Mouse (Mus musculus) lung, postnatal 14 days (tissue): ENCODE data around the gene Msx2.

Experiments used
- DNase-seq: peaks from one replicate; pipeline ENCODE4 v3.0.0; 2021

The Msx2 gene

DNA sequence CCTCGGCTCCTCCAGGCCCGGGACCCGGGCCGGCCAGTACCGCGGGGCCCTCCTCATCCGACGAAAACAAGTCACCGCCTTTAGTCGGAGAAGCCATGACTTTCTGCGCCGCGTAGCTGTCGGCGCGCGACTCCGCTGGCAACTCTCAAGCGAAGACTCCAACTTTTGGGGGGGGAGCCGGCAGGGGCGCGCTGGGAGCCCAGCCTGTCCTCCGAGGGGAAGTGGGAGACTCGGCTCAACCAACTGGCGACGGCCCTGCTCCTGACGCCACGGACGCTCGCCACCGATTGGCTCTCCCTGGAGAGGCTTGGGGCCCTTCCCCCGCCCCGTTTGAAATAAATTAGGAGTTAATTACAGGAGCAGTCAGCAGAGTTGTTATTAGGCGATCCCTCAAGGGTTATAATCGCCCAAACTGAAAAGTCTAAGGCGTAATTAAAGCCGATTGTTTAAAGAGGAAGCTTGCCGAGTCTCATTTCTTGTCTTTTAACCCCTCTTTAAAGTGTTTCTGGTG, at the start of gene Msx2:
TSS of gene Msx2 (minus strand) at position 461 of the 511 bp plus-strand sequence.
- DNase-seq: peak; percentile 56

DNA sequence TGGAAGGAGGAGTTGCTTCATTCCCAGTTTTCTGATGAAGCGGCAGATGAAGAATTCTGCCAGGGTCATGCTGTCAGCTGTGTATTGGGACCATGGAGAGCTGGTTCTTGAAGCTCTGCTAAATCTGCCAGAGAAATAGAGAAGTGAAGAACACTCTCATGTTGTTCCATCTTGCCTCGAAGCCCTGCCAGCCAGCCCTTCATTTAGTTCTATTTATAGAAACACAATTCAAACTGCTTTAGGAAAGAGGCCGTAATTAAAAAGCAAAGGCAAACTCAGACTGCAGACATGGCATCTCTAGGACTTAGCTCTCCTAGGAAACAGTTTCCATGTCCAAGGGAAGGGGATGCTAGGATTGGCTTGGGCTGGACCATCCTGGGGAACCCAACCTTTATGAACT, 48.6 kb upstream of the Msx2 start:
- DNase-seq: no peak

DNA sequence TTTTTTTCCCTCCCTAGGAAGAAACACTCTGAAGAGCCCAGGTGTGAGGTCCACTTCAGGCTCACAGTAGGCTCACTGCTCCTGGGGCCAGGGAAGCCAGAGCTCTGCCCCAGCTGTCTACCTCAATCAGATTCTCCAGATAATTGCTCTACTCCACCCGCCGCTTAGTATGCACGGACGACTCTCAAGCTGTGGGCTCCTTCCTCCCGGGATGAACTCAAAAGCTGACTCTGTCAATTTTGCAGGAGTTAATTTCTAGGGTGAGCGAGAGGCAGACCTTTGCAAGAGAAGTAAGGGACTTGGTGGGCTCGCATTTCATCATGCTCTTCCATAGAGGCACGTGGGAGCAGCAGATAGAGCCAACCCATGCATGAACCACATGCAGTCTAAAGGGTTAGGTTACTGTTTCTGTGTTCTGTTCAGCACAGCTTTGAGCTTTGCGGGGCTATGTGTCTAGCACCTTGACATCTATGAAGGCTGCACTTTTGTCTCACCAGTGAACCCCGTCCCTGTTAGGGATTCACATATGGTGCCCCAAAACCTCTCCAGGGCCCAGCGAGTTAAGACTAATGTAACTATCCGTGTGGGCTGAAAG, 47.6 kb upstream of the Msx2 start:
- DNase-seq: no peak

DNA sequence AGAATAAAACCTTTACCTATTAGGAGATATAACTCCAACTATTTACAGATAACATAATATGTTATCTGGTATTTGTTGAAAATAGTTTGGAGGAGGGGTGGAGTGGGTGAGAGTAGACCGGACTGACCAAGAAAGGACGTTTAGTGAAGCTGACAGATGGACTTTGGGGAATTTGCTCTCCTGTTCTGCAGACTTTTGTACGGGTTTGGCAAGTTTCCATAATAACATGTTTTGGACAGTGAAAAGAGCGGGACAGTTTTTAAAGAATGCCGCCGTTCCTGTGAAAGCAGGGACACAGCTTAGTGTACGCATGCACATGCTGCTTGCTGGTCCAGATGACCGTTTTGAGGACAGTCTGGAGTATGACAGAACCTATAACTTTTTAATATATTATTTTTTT, 46.9 kb upstream of the Msx2 start:
- DNase-seq: no peak

DNA sequence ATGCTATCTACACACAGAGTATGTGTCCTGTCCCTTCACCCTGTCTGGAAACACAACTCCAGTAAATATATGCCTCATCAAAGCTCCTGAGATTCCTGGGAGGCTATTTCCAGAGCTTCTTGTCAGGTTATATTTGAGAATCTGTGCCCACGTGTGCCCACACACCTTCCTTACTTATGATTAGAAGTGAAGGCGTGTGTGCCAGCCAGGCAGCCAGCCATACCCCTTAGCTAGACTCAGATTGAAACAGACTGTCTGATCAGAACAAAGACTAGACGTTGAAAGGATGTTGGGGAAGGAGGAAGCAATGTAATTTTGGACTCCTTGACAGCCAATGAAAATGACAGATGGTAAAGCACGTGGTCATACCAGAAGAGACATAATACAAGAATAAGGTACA, 45.4 kb upstream of the Msx2 start:
- DNase-seq: no peak

DNA sequence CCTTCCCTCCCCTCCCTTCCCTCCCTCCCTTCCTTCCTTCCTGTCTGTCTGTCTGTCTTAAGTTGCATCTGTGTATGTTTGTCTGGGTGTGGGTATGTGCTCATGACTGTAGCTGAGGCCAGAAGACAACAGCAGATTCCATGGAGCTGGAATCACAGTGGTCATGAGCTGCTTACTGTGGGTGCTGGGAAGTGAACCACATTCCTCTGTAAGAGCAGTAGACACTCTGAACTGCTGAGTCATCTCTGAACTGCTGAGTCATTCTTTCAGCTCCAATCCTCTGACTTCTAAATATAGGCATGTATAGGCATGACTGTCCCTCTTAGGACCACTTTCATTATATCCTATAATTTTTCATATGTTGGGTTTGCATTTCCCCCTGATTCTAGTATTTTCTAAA, 41.7 kb upstream of the Msx2 start:
- no peak for DNase-seq

DNA sequence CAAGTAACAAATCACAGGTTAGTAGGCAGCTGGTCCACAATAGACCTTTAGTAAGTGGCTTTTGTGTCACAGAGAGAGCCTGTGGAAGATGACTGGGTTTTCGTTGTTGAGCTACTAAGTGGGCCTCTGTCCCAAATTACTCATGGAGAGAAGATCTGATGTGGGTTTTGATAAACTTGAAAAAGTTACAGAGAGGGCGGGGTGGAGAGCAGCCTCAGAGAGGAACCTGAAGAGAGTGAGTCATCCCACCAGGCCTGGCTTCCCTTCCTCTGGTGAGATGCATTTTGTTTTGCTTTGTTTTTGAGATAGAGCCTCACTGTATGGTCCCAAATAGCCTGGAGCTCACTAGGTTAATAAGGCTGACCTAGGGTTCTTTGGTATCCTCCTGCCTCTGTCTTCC, 38.5 kb upstream of the Msx2 start:
- DNase-seq: no peak

DNA sequence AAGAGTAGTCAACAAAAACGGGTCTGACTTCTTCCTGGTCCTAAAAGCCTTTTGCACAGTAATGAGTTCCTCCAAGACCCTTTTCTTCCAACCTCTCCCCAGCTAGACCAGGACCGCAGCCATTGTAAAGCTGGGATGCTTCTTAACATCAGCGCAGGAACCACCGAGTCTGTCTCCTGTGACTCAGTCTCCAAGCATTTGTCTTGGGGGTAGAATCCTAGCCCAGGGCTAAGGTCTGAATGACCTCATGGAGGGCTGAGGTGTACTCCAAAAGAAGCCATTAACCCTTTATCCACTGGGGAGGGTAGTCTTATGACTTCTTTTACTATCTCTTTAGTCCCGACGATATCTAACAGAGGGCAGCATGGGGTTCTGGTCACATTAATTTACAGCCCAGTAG, 29.5 kb upstream of the Msx2 start:
- no peak for DNase-seq

DNA sequence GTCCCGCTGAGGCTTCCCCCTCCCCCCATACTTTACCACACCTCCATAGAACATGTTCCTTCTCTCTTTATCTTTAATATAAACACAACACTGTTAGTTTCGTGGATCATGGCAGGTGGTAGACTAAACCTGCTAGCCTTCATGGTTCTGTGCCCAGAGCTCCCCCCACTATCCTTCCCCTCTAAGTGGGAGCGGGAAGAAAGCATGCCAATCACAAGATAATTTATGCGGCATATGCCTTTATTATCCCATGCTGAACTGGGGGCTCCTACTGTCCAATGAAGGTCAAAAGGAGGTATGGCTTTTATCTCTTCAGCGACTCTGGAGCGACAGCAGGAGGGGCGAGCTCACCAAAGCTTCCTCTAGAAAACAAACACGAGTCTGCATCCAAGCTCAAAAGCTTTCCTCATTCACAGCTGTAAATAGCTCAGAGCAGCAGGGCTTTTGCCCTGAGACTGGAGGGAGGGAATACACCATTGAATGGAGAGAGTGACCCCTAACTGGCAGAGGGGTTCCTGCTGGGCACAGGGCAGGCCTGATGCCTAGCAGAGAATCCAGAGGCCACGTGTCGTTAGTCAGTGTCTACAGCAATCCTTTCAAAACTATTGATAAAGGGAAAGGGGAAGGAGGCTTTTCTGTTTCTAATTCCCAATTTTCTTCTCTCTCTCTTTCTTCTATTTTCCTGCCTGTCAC, 28.8 kb upstream of the Msx2 start:
- no peak for DNase-seq

DNA sequence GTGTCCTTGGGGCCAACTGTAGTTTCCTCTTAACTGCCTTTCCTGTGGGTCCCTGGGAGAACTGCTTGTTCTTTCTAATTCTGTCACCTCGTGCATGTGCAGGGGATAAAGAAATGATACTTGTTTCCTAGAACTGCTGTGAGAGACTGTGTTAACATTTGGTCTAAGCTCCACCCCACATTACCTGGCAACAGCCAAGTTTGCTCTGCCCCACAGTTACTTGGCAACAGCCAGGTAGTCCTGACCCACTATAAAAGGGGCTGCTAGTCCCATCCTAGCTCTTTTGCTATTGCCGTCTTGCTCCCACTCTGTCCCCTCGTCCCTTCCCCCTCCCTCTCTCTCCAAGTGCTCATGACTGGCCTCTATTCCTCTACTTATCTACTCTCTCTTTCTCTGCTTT, 28.2 kb upstream of the Msx2 start:
- DNase-seq: no peak

DNA sequence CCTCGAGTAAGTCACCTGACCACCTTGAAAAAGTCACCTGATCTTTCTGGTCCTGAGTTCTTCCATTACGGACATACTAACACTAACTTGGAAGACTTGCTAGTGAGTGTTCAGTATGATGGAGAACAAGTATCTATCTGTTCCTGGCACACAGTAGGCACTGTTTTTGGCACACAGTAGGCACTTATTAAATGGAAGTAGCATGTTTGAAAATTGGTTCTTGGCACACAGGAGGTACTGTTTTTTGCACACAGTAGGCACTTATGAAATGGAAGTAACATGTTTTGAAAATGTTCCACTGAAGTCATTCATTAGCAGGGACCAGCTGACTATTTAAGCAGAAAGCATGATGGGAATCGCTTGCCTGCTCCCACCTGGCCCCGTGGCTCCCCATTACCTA, 13.6 kb upstream of the Msx2 start:
- DNase-seq: no peak

DNA sequence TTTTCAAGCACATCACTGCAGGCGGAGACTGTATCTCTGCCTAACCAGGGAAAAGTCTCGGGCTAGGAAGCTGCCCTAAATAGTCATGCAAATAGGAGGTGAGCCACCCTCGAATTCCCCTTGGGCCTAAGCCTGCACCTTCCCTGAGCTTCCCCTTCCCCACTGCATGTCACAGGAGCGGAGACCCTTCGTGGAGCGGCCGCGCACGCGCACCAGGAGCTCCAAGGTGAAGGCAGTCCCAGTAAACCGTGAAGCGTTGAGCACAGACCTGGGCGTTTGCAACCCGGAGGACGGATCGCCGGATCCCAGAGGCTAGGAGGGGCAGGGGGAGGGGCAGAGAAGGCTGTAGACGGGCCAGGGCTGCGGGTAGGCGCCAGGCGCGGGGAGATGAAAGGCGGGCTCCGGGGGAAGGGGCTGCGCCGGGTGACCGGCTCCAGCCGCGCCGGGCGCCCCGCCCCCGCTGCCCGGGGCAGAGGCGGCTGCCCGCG, 2.9 kb upstream of the Msx2 start:
- DNase-seq: peak; percentile 10

DNA sequence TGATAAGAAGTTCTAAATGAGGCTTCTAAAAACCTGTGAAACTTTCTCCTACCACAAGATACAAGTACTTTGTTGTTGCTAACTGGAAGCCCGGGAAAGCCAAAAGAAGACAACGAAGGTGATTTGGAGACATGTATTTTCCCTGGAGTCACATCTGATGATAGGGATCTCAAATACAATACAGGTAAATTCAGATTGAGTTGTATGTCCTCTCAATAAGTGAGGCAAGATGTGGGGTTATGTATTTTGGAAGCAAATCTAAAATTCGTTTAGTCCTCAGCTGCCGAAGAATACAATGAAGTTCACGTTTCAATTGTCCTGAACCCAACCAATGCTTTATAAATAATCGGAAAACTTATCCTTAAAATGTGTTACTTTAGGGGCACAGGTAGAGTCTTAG, 1.6 kb upstream of the Msx2 start:
- DNase-seq: no peak

DNA sequence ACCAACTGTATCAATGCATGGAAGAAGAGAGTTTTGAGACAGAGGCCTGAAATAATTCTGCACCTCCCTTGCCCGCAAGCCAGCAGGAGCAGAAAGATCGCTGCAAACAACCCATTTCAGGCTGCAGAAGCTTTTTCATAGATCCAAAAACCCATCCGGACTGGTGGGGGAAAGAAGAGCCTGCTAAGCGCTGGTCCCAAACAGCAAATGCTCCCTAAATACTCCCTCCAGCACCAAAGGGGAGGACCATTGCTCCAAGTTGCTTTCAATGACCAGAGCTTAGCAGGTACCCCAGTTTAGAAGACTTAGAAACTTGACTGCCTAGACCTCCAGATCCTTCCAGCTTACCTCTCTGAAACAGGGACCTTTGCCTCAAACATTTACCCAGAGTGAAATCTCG, 1.1 kb upstream of the Msx2 start:
- no peak for DNase-seq

DNA sequence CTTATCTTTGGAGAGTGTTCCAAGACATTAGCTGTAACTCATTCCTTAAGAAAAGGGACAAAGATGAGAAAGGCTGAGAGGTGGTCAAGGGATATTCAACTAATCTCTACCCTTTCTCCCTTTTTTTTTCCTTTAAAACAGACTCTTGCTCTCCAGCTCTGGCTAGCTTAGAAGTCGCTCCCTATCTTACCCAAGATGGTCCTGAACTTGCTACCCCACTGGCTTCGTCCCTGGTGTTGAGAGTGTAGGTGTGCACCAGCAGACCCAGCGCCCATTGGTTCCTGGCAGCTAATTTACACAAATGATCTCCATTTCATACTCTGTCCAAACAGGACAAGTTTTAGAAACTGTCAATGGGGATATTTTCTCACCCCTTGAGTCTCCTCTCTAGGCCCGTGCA, 417 bp upstream of the Msx2 start:
- DNase-seq: no peak

DNA sequence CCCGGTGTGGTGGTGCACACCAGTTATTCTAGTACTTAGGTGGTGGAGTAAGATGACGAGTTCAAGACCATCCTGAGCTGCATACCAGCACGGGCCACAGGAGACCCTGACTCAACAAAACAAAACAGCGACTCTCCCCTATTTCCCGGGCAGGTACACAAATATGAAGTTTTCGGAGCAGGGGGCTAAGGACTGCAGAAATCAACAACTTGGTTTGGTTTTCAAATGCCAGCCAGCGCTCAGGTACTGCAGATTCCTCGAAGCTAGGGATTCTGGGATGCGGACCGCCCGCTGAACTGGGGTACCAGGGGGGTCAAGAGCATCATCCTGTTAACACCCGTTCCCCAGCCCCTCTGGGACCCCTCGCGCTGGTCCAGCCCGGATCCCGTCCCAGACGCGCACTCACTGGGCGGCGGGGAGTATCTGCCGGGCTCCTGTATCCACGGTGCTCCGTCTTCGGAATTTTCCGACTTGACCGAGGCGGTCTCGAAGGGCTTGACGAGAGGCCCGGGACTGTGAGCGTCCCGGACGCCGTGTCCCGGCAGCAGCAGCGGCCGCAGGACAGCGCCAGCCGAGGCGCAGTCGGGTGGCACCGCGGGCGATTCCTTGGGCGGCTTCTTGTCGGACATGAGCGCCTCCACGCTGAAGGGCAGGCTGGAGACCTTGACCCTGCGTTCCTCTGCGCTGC, 804 bp downstream of the Msx2 start:
- DNase-seq: no peak

DNA sequence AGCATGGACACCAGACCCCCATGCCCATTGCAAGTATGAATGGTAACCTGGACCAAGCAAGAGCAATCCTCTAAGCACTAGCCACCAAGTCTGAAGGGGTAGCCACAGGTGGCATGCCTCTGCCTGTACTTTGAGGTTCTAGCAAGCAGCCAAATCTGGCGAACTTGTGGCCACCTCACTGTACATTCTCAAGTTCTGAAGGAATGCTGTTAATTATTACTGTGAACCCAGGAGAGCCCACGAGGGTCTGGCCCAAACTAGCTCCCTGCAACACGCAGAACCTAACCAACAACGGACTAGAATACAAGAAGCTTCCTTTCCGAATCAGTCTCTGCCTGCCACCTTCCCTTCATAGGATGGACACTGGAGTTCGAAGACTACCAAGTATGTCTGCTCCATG, 1.5 kb downstream of the Msx2 start:
- no peak for DNase-seq

DNA sequence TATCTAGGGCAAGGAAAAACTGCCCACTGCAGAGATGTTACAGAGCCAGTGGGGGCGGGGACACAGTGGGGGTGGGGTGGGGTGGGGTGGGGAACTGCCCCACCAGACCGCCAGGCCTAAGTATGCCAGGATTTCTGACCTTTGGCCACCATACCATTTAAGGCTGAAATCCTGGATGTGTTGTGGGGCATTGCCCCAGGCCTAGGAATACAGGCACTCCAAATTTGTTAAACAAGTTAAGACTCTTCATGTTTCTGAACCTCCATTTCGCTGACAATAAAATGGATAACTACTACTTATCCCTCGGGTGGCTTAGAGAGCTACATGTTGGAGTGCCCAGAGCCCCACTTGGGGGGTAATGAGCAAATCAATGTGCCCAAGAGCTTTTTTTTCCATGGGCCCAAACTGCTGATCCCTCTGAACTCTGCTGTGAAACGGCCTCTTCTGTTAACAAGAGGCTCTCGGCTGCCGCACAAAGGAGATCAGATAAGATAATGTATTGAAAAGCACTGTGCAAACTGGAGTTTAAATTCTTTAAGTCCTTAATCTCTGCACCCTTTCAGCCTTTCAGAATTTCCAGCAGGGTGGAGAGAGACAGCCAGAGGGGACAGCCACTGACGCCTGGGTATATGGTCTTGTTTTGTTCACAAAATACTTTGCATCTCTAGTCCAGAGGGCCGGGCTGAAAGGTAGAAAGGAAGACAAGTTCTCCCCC, 2.3 kb downstream of the Msx2 start:
- DNase-seq: no peak

DNA sequence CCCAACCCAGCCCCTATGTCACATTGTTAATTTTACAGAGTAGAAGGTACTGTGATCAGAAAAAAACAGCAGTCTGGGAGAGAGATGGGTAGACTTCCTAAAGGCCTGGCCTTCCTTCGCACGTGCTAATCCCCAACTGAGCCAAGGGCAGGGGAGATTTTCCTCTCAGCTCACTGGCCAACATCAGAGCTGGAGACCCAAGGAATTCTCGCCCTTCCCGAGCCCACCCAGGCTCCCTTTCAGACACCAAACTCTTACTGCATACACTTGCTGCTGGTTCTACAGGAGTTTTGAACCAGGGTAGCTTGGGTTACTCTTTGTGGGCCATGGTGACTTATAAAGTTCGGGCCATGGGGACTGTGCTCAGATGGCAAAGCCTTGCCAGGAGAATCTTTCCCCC, 3.1 kb downstream of the Msx2 start:
- no peak for DNase-seq

DNA sequence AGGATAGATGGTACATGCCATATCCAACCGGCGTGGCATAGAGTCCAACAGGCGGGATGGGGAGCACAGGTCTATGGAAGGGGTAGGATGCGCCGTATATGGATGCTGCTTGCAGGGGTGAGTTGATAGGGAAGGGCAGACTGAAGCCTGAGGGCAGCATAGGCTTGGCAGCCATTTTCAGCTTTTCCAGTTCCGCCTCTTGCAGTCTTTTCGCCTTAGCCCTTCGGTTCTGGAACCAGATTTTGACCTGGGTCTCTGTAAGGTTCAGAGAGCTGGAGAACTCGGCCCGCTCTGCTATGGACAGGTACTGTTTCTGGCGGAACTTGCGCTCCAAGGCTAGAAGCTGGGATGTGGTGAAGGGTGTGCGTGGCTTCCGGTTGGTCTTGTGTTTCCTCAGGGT, 4.7 kb downstream of the Msx2 start:
- no peak for DNase-seq

DNA sequence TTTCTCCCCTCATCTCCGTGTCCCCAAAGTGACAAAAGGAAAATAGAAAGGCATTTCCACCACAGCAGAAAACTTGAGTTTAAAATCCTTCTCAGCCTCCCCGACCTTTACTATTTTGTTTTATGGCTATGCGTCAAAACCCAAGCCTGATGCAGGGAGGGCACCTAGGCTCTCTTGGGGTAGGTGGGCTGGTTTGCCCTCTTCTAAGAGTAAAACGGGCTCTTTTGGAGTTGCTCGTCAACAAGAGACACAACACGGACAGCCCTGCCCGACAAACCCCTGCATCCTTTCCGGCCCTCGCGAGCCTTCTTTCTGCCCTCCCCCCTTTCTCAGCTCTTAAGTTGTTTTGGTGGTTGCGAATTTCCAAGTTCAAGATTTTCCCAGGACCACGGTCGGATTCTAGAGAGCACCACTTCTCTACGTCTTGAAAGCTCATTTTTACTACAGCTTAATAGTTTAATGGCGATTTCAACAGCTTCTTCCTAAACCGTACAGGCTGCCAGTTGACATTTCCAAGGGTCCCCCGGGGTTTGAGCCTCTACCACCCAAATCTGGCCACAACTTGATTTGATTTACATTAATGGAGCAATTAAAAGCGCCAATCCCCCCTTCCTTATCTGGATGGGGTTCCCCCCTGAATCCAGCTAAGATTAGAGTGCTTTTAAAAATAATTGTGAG, 6.5 kb downstream of the Msx2 start:
- no peak for DNase-seq

DNA sequence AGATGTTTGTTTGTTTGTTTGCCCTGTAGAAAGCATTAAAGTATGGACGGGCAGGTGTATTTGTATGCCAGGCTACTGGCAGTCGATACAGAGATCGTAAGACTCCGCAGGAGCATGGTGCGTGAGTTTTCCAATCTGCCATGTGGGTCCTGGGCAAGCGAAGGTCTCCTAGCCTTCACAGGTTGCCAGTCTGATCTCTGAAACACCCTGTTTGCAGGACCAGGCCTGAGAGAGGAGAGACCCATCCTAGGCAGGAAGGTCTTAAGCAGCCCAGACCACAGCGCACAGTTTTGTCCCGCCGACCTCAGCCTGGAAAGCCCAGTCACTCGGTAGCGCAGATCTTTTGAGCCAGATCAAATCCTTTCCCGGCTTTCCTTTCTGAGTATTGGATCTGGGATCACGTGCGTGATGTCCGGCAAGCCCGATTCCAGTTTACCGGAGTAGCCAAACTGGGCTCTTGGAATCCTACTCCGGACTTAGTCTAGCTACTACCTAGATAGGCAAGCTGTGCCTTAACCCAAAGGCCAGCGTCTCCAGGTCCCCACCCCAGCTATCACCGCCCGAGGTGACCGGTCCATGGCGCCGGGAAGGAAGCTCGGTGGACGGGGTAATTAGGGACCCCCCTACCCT, 7.6 kb downstream of the Msx2 start:
- DNase-seq: no peak
